Mouse (Mus musculus) heart, postnatal 0 days (tissue): ENCODE measurements around the gene Nrip1. TPM values are rescaled to one million over a fixed set of nuclear protein-coding genes. Genes with fewer than 3 reads are reported as not detected.

Experiments
- ATAC-seq: fragments of 200-750 bp; cut with Nextera tagmentation; 2 replicates; pipeline ENCODE4 v1.8.0; 2017; ENCODE audit warnings: low read depth, moderate number of reproducible peaks, moderate library complexity; ENCODE audit not compliant: insufficient read depth
- DNase-seq: peaks from one replicate; pipeline ENCODE4 v3.0.0-alpha.2; 2016; ENCODE audit warnings: low spot score
- H3K27ac ChIP-seq: fragments of 300-500 bp; sonication (generic); 2 replicates; pipeline ENCODE4 v1.5.1; 2014; ENCODE audit warnings: low read depth, mild to moderate bottlenecking
- H3K27me3 ChIP-seq: fragments of 300-500 bp; sonication (generic); 2 replicates; pipeline ENCODE4 v1.6.1; 2014; ENCODE audit warnings: low read length, mixed read lengths; ENCODE audit not compliant: control insufficient read depth, insufficient read depth
- H3K36me3 ChIP-seq: fragments of 300-500 bp; sonication (generic); replicated peaks from 2 replicates; pipeline ENCODE4 v1.6.1; 2014; ENCODE audit warnings: low read length, mixed read lengths; ENCODE audit not compliant: control insufficient read depth, insufficient read depth
- H3K4me1 ChIP-seq: fragments of 300-500 bp; sonication (generic); 2 replicates; pipeline ENCODE4 v1.6.1; 2014; ENCODE audit warnings: antibody characterized with exemption; ENCODE audit not compliant: control insufficient read depth, insufficient read depth
- H3K4me2 ChIP-seq: fragments of 300-500 bp; sonication (generic); 2 replicates; pipeline ENCODE4 v1.6.1; 2014; ENCODE audit warnings: low read depth, mild to moderate bottlenecking, low read length, moderate library complexity
- H3K4me3 ChIP-seq: fragments of 300-500 bp; sonication (generic); 2 replicates; pipeline ENCODE4 v1.5.1; 2014; ENCODE audit warnings: low read depth, low read length
- H3K9ac ChIP-seq: fragments of 300-500 bp; sonication (generic); replicated peaks from 2 replicates; pipeline ENCODE4 v1.6.1; 2014; ENCODE audit warnings: low read depth, low read length, mixed read lengths
- H3K9me3 ChIP-seq: fragments of 300-500 bp; sonication (generic); replicated peaks from 2 replicates; pipeline ENCODE4 v1.6.1; 2016; ENCODE audit warnings: low read length; ENCODE audit not compliant: control insufficient read depth
- CTCF ChIP-seq: IDR thresholded peaks from 2 replicates; pipeline ENCODE4 v1.5.1; 2016; ENCODE audit warnings: antibody characterized with exemption, control low read depth, low read depth
- EP300 ChIP-seq: IDR thresholded peaks from 2 replicates; pipeline ENCODE4 v1.6.1; 2016; ENCODE audit warnings: antibody characterized with exemption, low read depth
- WGBS: fragments of 180-500 bp; shearing (Covaris S2); extraction: QIAGEN DNeasy Blood & Tissue Kit; methylation state at CpG from one replicate; pipeline ENCODE4 v1.1.7; 2014; 5-methylcytosine and 5-hydroxymethylcytosine counted together
- polyA plus RNA-seq: library from polyadenylated mRNA; unstranded; fragments of >200 nt; fragmentation: Nextera tagmentation; extraction: Ambion mirVana; gene quantifications from 2 replicates; pipeline ENCODE4 v1.2.1, GENCODE M21; 2015
- total RNA-seq: library from RNA; depleted of rRNA; stranded (reverse); fragments of >200 nt; gene quantifications from 2 replicates; pipeline ENCODE4 v1.2.3, GENCODE M21; 2014; ENCODE audit warnings: low replicate concordance

Gene Nrip1
- total and polyA plus RNA-seq, 2 experiments from 2014 or later, result 9.0 to 13.3 TPM

- H3K9me3 ChIP-seq, result no peaks in the 10 kb centered on the region
- no peak overlapping the region for H3K9ac ChIP-seq
- WGBS, result 90% methylated on average over 2 of the region's 2 CpGs
- peaks cover 29% of the 10 kb centered on the region for H3K4me1 ChIP-seq
- H3K36me3 ChIP-seq, result 0 out of 2 replicates have a peak, but pooled peaks cover 8% of the 10 kb centered on the region
- no peak overlapping the region for H3K4me3 ChIP-seq
- ATAC-seq, result no peak
- DNase-seq, result no peak
- H3K27me3 ChIP-seq, result no peaks in the 10 kb centered on the region
- no peak overlapping the region for H3K4me2 ChIP-seq
- TF ChIP-seq CTCF (no peak), EP300 (no peak)
- H3K27ac ChIP-seq, result no peak overlapping the region
Measured at GRCm38 (mm10) chr16:76323141-76323540, 50.5 kb downstream of the Nrip1 start.

GRCm38 (mm10) chr16:76321527-76322165 is 52.0 kb downstream of the Nrip1 start:
- Histone ChIP-seq H3K4me2 (peak overlapping the region; percentile 48), H3K9me3 (no peaks in the 10 kb centered on the region), H3K27ac (peak overlapping the region; percentile 66), H3K4me3 (peak overlapping the region; percentile 10), H3K27me3 (no peaks in the 10 kb centered on the region), H3K4me1 (peaks cover 29% of the 10 kb centered on the region), H3K36me3 (0 out of 2 replicates have a peak, but pooled peaks cover 4% of the 10 kb centered on the region), H3K9ac (no peak overlapping the region)
- DNase-seq (peak; percentile 35), ATAC-seq (peak; percentile 45; the same call in 1 of the 2 replicates)
- WGBS, result 8% methylated on average over 11 of the region's 11 CpGs
- TF ChIP-seq EP300 (no peak), CTCF (no peak)

DNA sequence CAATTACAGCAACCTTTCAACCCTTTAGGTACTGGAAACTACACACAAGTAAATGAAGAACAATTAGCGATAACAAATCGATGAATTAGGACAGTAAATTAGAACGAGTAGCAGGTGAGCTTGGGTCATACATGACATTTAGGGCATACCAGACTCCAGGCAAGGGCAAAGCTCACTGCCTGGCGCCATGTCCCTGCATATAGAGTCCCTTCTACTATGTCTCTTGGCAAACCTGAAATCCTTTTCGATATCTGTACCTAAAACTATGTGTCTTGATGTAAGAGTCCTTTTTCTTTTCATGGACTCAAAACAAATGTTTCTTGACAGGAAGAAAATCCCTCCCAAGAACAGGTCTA is 53.5 kb downstream of the Nrip1 start:
- H3K36me3 ChIP-seq, result 0 out of 2 replicates have a peak, but pooled peaks cover 4% of the 10 kb centered on the region
- H3K4me1 ChIP-seq, result peaks cover 29% of the 10 kb centered on the region
- peak overlapping the region; percentile 62 for H3K27ac ChIP-seq
- DNase-seq, result no peak
- no peak for ATAC-seq
- H3K9ac ChIP-seq, result no peak overlapping the region
- no peaks in the 10 kb centered on the region for H3K27me3 ChIP-seq
- 69% methylated on average over 5 of the region's 5 CpGs for WGBS
- no peak overlapping the region for H3K4me3 ChIP-seq
- no peaks in the 10 kb centered on the region for H3K9me3 ChIP-seq
- TF ChIP-seq CTCF, result no peak
- no peak for TF ChIP-seq EP300
- H3K4me2 ChIP-seq, result no peak overlapping the region

DNA sequence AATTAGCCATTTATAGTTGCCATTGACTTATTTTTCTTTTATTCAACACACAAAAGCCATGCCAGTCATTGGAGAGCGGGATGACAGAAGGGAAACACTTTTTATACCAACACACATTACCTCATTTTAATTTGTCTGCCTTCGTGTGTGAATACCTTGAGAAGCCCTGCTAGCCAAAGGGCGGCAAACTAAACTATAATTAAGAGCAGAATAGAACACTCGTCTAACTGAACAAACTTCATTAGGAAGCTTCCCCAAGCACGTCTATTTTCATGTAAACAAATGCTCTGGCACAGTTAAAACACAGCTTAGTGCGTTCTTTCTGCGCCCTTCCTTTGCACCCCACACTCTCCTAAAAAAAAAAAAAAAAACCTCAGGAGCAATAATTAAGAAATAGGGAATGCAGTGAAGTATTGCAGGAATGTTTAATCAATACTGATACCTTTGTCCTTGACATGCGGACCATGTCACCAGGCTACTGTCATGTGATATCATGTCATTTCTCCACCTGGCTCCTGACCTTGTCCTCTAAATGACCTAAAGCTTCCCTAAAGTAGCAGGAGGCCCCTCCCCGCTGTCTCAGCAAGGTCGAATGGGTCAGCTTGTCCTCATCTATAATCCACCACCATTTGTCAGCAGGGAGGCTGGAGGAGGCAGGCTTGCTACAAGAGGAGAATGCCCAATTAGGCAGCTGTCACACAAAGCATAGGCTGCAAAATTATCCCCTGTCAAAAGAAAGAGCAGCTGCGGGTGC is 54.1 kb downstream of the Nrip1 start:
- Histone ChIP-seq H3K9me3 (no peaks in the 10 kb centered on the region), H3K4me2 (no peak overlapping the region), H3K4me1 (peaks cover 29% of the 10 kb centered on the region), H3K27ac (peak overlapping the region; percentile 62), H3K4me3 (no peak overlapping the region), H3K27me3 (no peaks in the 10 kb centered on the region), H3K9ac (no peak overlapping the region), H3K36me3 (0 out of 2 replicates have a peak, but pooled peaks cover 4% of the 10 kb centered on the region)
- TF ChIP-seq EP300 (no peak), CTCF (no peak)
- peak; percentile 50 for ATAC-seq
- no peak for DNase-seq
- 62% methylated on average over 11 of the region's 11 CpGs for WGBS

DNA sequence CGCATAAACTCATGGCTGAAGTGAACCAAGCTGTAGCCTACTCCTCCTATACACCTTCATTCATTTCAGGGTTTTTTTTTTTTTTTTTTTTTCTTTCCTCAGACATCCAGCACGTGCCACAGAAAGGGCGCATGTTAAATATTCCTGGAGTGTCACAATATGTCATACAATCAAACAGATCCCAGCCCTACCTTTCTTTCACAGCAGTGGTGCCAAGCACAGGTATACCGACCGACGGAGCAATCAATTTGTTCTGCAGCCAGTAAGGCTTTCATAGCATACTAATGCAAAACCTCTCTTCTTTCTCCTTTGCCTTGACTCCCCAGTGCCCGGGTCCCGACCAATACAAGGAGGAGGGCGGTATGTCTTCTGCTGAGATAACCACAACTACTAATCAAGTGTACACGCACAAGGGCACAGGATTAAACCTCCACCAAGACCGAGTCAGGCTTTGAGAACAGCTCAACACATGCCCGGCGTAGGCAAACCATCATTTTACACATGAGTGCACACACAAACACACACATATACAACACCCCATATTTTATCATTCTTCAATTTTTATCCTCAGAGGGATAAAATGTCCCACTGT is 55.2 kb downstream of the Nrip1 start:
- H3K27me3 ChIP-seq, result no peaks in the 10 kb centered on the region
- 0 out of 2 replicates have a peak, but pooled peaks cover 4% of the 10 kb centered on the region for H3K36me3 ChIP-seq
- H3K27ac ChIP-seq, result no peak overlapping the region
- H3K4me1 ChIP-seq, result peaks cover 23% of the 10 kb centered on the region
- no peak overlapping the region for H3K4me2 ChIP-seq
- TF ChIP-seq EP300 (no peak), CTCF (no peak)
- H3K4me3 ChIP-seq, result no peak overlapping the region
- DNase-seq, result no peak
- H3K9ac ChIP-seq, result no peak overlapping the region
- H3K9me3 ChIP-seq, result no peaks in the 10 kb centered on the region
- WGBS, result 76% methylated on average over 13 of the region's 13 CpGs
- no peak for ATAC-seq
